Mouse (Mus musculus) embryonic fibroblast, embryonic 13.5 days (primary cell): ENCODE data around the gene Aldh3b2.

ENCODE experiments used
- CTCF ChIP-seq: IDR thresholded peaks from 2 replicates; pipeline ENCODE4 v1.5.1; 2011; ENCODE audit warnings: mild to moderate bottlenecking, control low read depth, low read length, moderate library complexity, borderline replicate concordance; ENCODE audit not compliant: insufficient read depth
- POLR2A ChIP-seq: IDR thresholded peaks from 2 replicates; pipeline ENCODE4 v1.6.1; 2011; ENCODE audit warnings: low read depth, mild to moderate bottlenecking, control low read depth, low read length, moderate library complexity

DNA sequence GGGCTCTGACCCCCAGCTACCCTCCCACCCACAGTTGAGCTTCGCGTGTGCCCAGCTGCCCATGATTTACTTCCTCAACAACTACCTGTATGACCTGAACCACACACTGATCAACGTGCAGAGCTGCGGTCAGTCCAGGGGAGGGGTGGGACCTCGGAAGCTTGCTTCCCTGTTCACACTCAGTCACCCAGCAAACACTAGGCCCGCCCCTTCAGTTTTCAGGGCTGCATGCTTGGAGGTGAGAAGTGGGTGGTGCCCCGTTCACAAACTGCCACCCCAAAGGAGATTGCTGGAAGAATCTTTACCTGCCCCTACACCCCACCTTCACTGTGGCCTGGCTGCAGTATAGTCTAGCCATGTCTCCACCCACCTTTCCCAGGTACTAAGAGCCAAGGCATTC, 29.8 kb upstream of the Aldh3b2 start:
- no peak for TF ChIP-seq CTCF
- TF ChIP-seq POLR2A, result no peak
